Mouse (Mus musculus) hindbrain, embryonic 15.5 days (tissue): ENCODE results near the gene Fcmr. TPM values are rescaled to one million over a fixed set of nuclear protein-coding genes. Genes with fewer than 3 reads are reported as not detected.

Source experiments
- ATAC-seq: fragments of 200-750 bp; cut with Nextera tagmentation; 2 replicates; pipeline ENCODE4 v1.8.0; 2017; ENCODE audit warnings: low read depth, moderate number of reproducible peaks, moderate TSS enrichment; ENCODE audit not compliant: low FRiP score
- H3K27ac ChIP-seq: fragments of 300-500 bp; sonication (generic); replicated peaks from 2 replicates; pipeline ENCODE4 v1.5.1; 2015; ENCODE audit warnings: mild to moderate bottlenecking, inconsistent platforms
- H3K27me3 ChIP-seq: fragments of 300-500 bp; sonication (generic); 2 replicates; pipeline ENCODE4 v1.6.1; 2015; ENCODE audit warnings: control low read depth, inconsistent platforms
- H3K36me3 ChIP-seq: fragments of 300-500 bp; sonication (generic); 2 replicates; pipeline ENCODE4 v1.6.1; 2015; ENCODE audit warnings: control low read depth, inconsistent platforms
- H3K4me1 ChIP-seq: fragments of 300-500 bp; sonication (generic); replicated peaks from 2 replicates; pipeline ENCODE4 v1.6.1; 2015; ENCODE audit warnings: control low read depth, inconsistent platforms
- H3K4me2 ChIP-seq: fragments of 300-500 bp; sonication (generic); 2 replicates; pipeline ENCODE4 v1.6.1; 2015; ENCODE audit warnings: moderate library complexity, mild to moderate bottlenecking, inconsistent platforms
- H3K4me3 ChIP-seq: fragments of 300-500 bp; sonication (generic); 2 replicates; pipeline ENCODE4 v1.5.1; 2015; ENCODE audit warnings: mild to moderate bottlenecking, inconsistent platforms
- H3K9ac ChIP-seq: fragments of 300-500 bp; sonication (generic); 2 replicates; pipeline ENCODE4 v1.6.1; 2015; ENCODE audit warnings: inconsistent platforms
- H3K9me3 ChIP-seq: fragments of 300-500 bp; sonication (generic); 2 replicates; pipeline ENCODE4 v1.6.1; 2016; ENCODE audit warnings: control low read depth, inconsistent platforms
- WGBS: fragments of 180-500 bp; shearing (Covaris S2); methylation state at CpG from one replicate; pipeline ENCODE4 v1.1.7; 2015; 5-methylcytosine and 5-hydroxymethylcytosine counted together
- polyA plus RNA-seq: library from polyadenylated mRNA; unstranded; fragments of >200 nt; fragmentation: Nextera tagmentation; extraction: Ambion mirVana; gene quantifications from 2 replicates; pipeline ENCODE4 v1.2.1, GENCODE M21; 2015

Gene Fcmr
- polyA plus RNA-seq, 1 experiment from 2014 or later = 0.92 TPM

GRCm38 (mm10) chr1:130838288-130838687 is 27.2 kb upstream of the Fcmr start:
- Histone ChIP-seq H3K4me2 (no peak overlapping the region), H3K36me3 (no peaks in the 10 kb centered on the region), H3K27me3 (no peaks in the 10 kb centered on the region), H3K27ac (no peak overlapping the region), H3K9ac (no peak overlapping the region), H3K4me3 (no peak overlapping the region), H3K4me1 (no peaks in the 10 kb centered on the region), H3K9me3 (no peaks in the 10 kb centered on the region)
- 63% methylated on average over 6 of the region's 6 CpGs for WGBS
- no peak for ATAC-seq

- no peak for ATAC-seq
- Histone ChIP-seq H3K9me3 (no peaks in the 10 kb centered on the region), H3K27ac (no peak overlapping the region), H3K36me3 (no peaks in the 10 kb centered on the region), H3K9ac (no peak overlapping the region), H3K27me3 (no peaks in the 10 kb centered on the region), H3K4me1 (no peaks in the 10 kb centered on the region), H3K4me3 (no peak overlapping the region), H3K4me2 (no peak overlapping the region)
- WGBS = 81% methylated on average over 8 of the region's 8 CpGs
Measured at GRCm38 (mm10) chr1:130840599-130841379, 24.7 kb upstream of the Fcmr start.

- H3K4me1 ChIP-seq = no peaks in the 10 kb centered on the region
- ATAC-seq = no peak
- H3K4me2 ChIP-seq = no peak overlapping the region
- 86% methylated on average over 7 of the region's 7 CpGs for WGBS
- no peaks in the 10 kb centered on the region for H3K36me3 ChIP-seq
- no peaks in the 10 kb centered on the region for H3K9me3 ChIP-seq
- no peaks in the 10 kb centered on the region for H3K27me3 ChIP-seq
- H3K27ac ChIP-seq = no peak overlapping the region
- no peak overlapping the region for H3K4me3 ChIP-seq
- no peak overlapping the region for H3K9ac ChIP-seq
Measured at GRCm38 (mm10) chr1:130841621-130842020, 23.8 kb upstream of the Fcmr start.

- Histone ChIP-seq H3K27ac (no peak overlapping the region), H3K4me1 (no peaks in the 10 kb centered on the region), H3K9ac (no peak overlapping the region), H3K27me3 (no peaks in the 10 kb centered on the region), H3K4me2 (no peak overlapping the region), H3K4me3 (no peak overlapping the region), H3K36me3 (no peaks in the 10 kb centered on the region), H3K9me3 (no peaks in the 10 kb centered on the region)
- ATAC-seq = no peak
- 92% methylated on average over 7 of the region's 7 CpGs for WGBS
Measured at GRCm38 (mm10) chr1:130844516-130844915, 21.0 kb upstream of the Fcmr start.

- H3K36me3 ChIP-seq = no peaks in the 10 kb centered on the region
- WGBS = 88% methylated on average over 10 of the region's 10 CpGs
- no peaks in the 10 kb centered on the region for H3K9me3 ChIP-seq
- H3K9ac ChIP-seq = no peak overlapping the region
- no peaks in the 10 kb centered on the region for H3K27me3 ChIP-seq
- no peak overlapping the region for H3K27ac ChIP-seq
- no peaks in the 10 kb centered on the region for H3K4me1 ChIP-seq
- H3K4me3 ChIP-seq = no peak overlapping the region
- ATAC-seq = no peak
- no peak overlapping the region for H3K4me2 ChIP-seq
Measured at GRCm38 (mm10) chr1:130849530-130850214, 15.8 kb upstream of the Fcmr start.

GRCm38 (mm10) chr1:130850405-130850804 is 15.1 kb upstream of the Fcmr start:
- no peak for ATAC-seq
- H3K4me2 ChIP-seq = no peak overlapping the region
- no peak overlapping the region for H3K4me3 ChIP-seq
- no peaks in the 10 kb centered on the region for H3K9me3 ChIP-seq
- no peaks in the 10 kb centered on the region for H3K36me3 ChIP-seq
- WGBS = 95% methylated on average over 5 of the region's 5 CpGs
- no peaks in the 10 kb centered on the region for H3K4me1 ChIP-seq
- no peak overlapping the region for H3K27ac ChIP-seq
- H3K27me3 ChIP-seq = no peaks in the 10 kb centered on the region
- H3K9ac ChIP-seq = no peak overlapping the region

- H3K27ac ChIP-seq = no peak overlapping the region
- H3K27me3 ChIP-seq = no peaks in the 10 kb centered on the region
- no peaks in the 10 kb centered on the region for H3K9me3 ChIP-seq
- ATAC-seq = no peak
- WGBS = 81% methylated on average over 9 of the region's 9 CpGs
- no peak overlapping the region for H3K9ac ChIP-seq
- no peak overlapping the region for H3K4me2 ChIP-seq
- H3K4me3 ChIP-seq = no peak overlapping the region
- H3K36me3 ChIP-seq = no peaks in the 10 kb centered on the region
- H3K4me1 ChIP-seq = no peaks in the 10 kb centered on the region
Measured at GRCm38 (mm10) chr1:130854819-130855218, 10.7 kb upstream of the Fcmr start.

- no peaks in the 10 kb centered on the region for H3K36me3 ChIP-seq
- no peak overlapping the region for H3K4me3 ChIP-seq
- H3K9ac ChIP-seq = no peak overlapping the region
- H3K27ac ChIP-seq = no peak overlapping the region
- WGBS = 89% methylated on average over 2 of the region's 2 CpGs
- no peaks in the 10 kb centered on the region for H3K9me3 ChIP-seq
- H3K4me1 ChIP-seq = no peaks in the 10 kb centered on the region
- no peaks in the 10 kb centered on the region for H3K27me3 ChIP-seq
- no peak overlapping the region for H3K4me2 ChIP-seq
- no peak for ATAC-seq
Measured at GRCm38 (mm10) chr1:130855723-130856122, 9.7 kb upstream of the Fcmr start.

GRCm38 (mm10) chr1:130857456-130857855 is 8.0 kb upstream of the Fcmr start:
- H3K4me3 ChIP-seq = no peak overlapping the region
- no peaks in the 10 kb centered on the region for H3K27me3 ChIP-seq
- H3K4me2 ChIP-seq = no peak overlapping the region
- H3K9me3 ChIP-seq = no peaks in the 10 kb centered on the region
- H3K27ac ChIP-seq = no peak overlapping the region
- WGBS = 90% methylated on average over 4 of the region's 4 CpGs
- ATAC-seq = no peak
- no peak overlapping the region for H3K9ac ChIP-seq
- H3K4me1 ChIP-seq = no peaks in the 10 kb centered on the region
- no peaks in the 10 kb centered on the region for H3K36me3 ChIP-seq

- H3K27me3 ChIP-seq = no peaks in the 10 kb centered on the region
- H3K27ac ChIP-seq = no peak overlapping the region
- no peaks in the 10 kb centered on the region for H3K9me3 ChIP-seq
- H3K9ac ChIP-seq = no peak overlapping the region
- H3K4me2 ChIP-seq = no peak overlapping the region
- no peak overlapping the region for H3K4me3 ChIP-seq
- H3K4me1 ChIP-seq = no peaks in the 10 kb centered on the region
- no peak for ATAC-seq
- H3K36me3 ChIP-seq = no peaks in the 10 kb centered on the region
- 79% methylated on average over 4 of the region's 4 CpGs for WGBS
Measured at GRCm38 (mm10) chr1:130864238-130864637, 1.2 kb upstream of the Fcmr start.

- Histone ChIP-seq H3K36me3 (no peaks in the 10 kb centered on the region), H3K27me3 (no peaks in the 10 kb centered on the region), H3K4me2 (no peak overlapping the region), H3K4me1 (no peaks in the 10 kb centered on the region), H3K27ac (no peak overlapping the region), H3K4me3 (no peak overlapping the region), H3K9me3 (no peaks in the 10 kb centered on the region), H3K9ac (no peak overlapping the region)
- no peak for ATAC-seq
- 92% methylated on average over 5 of the region's 5 CpGs for WGBS
Measured at GRCm38 (mm10) chr1:130864741-130865140, 728 bp upstream of the Fcmr start.

- H3K4me3 ChIP-seq = no peak overlapping the region
- no peak for ATAC-seq
- H3K27ac ChIP-seq = no peak overlapping the region
- H3K9ac ChIP-seq = no peak overlapping the region
- H3K36me3 ChIP-seq = no peaks in the 10 kb centered on the region
- H3K27me3 ChIP-seq = no peaks in the 10 kb centered on the region
- no peak overlapping the region for H3K4me2 ChIP-seq
- no peaks in the 10 kb centered on the region for H3K4me1 ChIP-seq
- H3K9me3 ChIP-seq = no peaks in the 10 kb centered on the region
- WGBS = 95% methylated on average over 2 of the region's 2 CpGs
Measured at GRCm38 (mm10) chr1:130872912-130873311, 7.4 kb downstream of the Fcmr start.
